Mouse (Mus musculus): ENCODE results near the gene Tesk2. TPM values are rescaled to one million over a fixed set of nuclear protein-coding genes. Genes with fewer than 3 reads are reported as not detected.
"Not testable (repeated sequence)": the region's sequence is repeated elsewhere in the genome, so short reads cannot be mapped to it uniquely, and the experiment has no call there.

Gene Tesk2
- 1 to 10 TPM; 4.6 to 7.8 TPM for polyA plus RNA-seq (2017; shearing (Covaris generic))

GRCm38 (mm10) chr4:116720343-116721097 lies at the start of gene Tesk2:
TSS of gene Tesk2 (plus strand) at chr4:116720948.
- peak; percentile 97 for ATAC-seq

- no peak for ATAC-seq
Observed at GRCm38 (mm10) chr4:116672785-116673184, 48.0 kb upstream of the Tesk2 start.

- not testable (repeated sequence) for ATAC-seq
Observed at GRCm38 (mm10) chr4:116674761-116675160, 46.0 kb upstream of the Tesk2 start.

- peak; percentile 26 for ATAC-seq
Observed at GRCm38 (mm10) chr4:116676027-116676426, 44.7 kb upstream of the Tesk2 start.

- no peak for ATAC-seq
Observed at GRCm38 (mm10) chr4:116677808-116678207, 42.9 kb upstream of the Tesk2 start.

- ATAC-seq = no peak
Observed at GRCm38 (mm10) chr4:116679141-116679540, 41.6 kb upstream of the Tesk2 start.

GRCm38 (mm10) chr4:116680521-116680920 lies 40.2 kb upstream of the Tesk2 start:
- not testable (repeated sequence) for ATAC-seq

GRCm38 (mm10) chr4:116683957-116684356 lies 36.8 kb upstream of the Tesk2 start:
- ATAC-seq = no peak

GRCm38 (mm10) chr4:116684665-116685064 lies 36.1 kb upstream of the Tesk2 start:
- ATAC-seq = no peak

GRCm38 (mm10) chr4:116685402-116686061 lies 35.2 kb upstream of the Tesk2 start, which contains the start of gene Prdx1:
TSS of gene Prdx1 (plus strand) at chr4:116685544.
- peak; percentile 88 for ATAC-seq

GRCm38 (mm10) chr4:116687041-116687440 lies 33.7 kb upstream of the Tesk2 start:
- no peak for ATAC-seq

- ATAC-seq = no peak
Observed at GRCm38 (mm10) chr4:116689309-116689876, 31.4 kb upstream of the Tesk2 start.

- no peak for ATAC-seq
Observed at GRCm38 (mm10) chr4:116692146-116692545, 28.6 kb upstream of the Tesk2 start.

GRCm38 (mm10) chr4:116693785-116694184 lies 27.0 kb upstream of the Tesk2 start:
- no peak for ATAC-seq

- no peak for ATAC-seq
Observed at GRCm38 (mm10) chr4:116698693-116699342, 21.9 kb upstream of the Tesk2 start.

GRCm38 (mm10) chr4:116700964-116701363 lies 19.8 kb upstream of the Tesk2 start:
- ATAC-seq = no peak

- ATAC-seq = peak; percentile 18
Observed at GRCm38 (mm10) chr4:116703804-116704203, 16.9 kb upstream of the Tesk2 start.

- ATAC-seq = no peak
Observed at GRCm38 (mm10) chr4:116707666-116708065, 13.1 kb upstream of the Tesk2 start.

- ATAC-seq = peak; percentile 98
Observed at GRCm38 (mm10) chr4:116708201-116708764, 12.5 kb upstream of the Tesk2 start, which contains the start of the genes Mmachc and Ccdc163. TSS of gene Mmachc (minus strand) at chr4:116708406. TSS of gene Ccdc163 (plus strand) at chr4:116708509.

- peak; percentile 3 for ATAC-seq
Observed at GRCm38 (mm10) chr4:116708791-116709390, 11.9 kb upstream of the Tesk2 start.

GRCm38 (mm10) chr4:116710154-116710553 lies 10.6 kb upstream of the Tesk2 start:
- ATAC-seq = no peak

GRCm38 (mm10) chr4:116712536-116712935 lies 8.2 kb upstream of the Tesk2 start:
- no peak for ATAC-seq
